Mouse (Mus musculus) bone marrow, adult 2 months (tissue): Measurements from ENCODE around the gene Mesp1.

Experiments used
- CTCF ChIP-seq: fragments of 200-500 bp; IDR thresholded peaks from 2 replicates; pipeline ENCODE4 v1.5.1; 2011; ENCODE audit warnings: low read length, control low read depth; ENCODE audit not compliant: control insufficient read depth, insufficient read depth
- POLR2A ChIP-seq: fragments of 200-500 bp; IDR thresholded peaks from 2 replicates; pipeline ENCODE4 v1.6.1; 2011; ENCODE audit warnings: low read depth, mild to moderate bottlenecking, control low read depth, low read length, borderline replicate concordance; ENCODE audit not compliant: control insufficient read depth

- TF ChIP-seq POLR2A, result no peak
- TF ChIP-seq CTCF, result no peak
Measured at GRCm38 (mm10) chr7:79831145-79831544, 37.6 kb upstream of the Mesp1 start.
